8 mouse cellular contexts compared by ENCODE assay signal in genomic region chr10:127665366-127666181, GRCm38 (mm10). TPM values are rescaled to one million over a fixed set of nuclear protein-coding genes. Genes with fewer than 3 reads are reported as not detected.
DNase-seq lines count a peak whose midpoint lies in the region; ATAC-seq and TF ChIP-seq lines count a peak whose summit lies in the region.

No protein-coding gene starts in this region.

- no peaks in the 10 kb centered on the region for H3K9me3 ChIP-seq in heart, embryonic 15.5 days (replicated peaks)
- no peaks in the 10 kb centered on the region for H3K9me3 ChIP-seq in liver, embryonic 13.5 days (replicated peaks)

- H3K36me3 ChIP-seq in thymus, adult 2 months (ENCODE audit: control insufficient read depth, insufficient read depth, low read length), result peaks cover 4% of the 10 kb centered on the region; the same call in 1 of the 2 replicates
- H3K36me3 ChIP-seq in heart, embryonic 15.5 days, result peaks cover 10% of the 10 kb centered on the region; the same call in 1 of the 2 replicates
- H3K36me3 ChIP-seq in liver, embryonic 13.5 days, result peaks cover 9% of the 10 kb centered on the region; the same call in 1 of the 2 replicates

- peak overlapping the region; percentile 61 for H3K4me3 ChIP-seq in thymus, adult 2 months (ENCODE audit: control insufficient read depth, insufficient read depth, low read length)
- peak overlapping the region; percentile 78 for H3K4me3 ChIP-seq in heart, embryonic 15.5 days
- H3K4me3 ChIP-seq in liver, embryonic 13.5 days (replicated peaks), result peak overlapping the region; percentile 55
- H3K4me3 ChIP-seq in olfactory bulb, adult 2 months (ENCODE audit: insufficient read depth, low read depth, low read length), result peak overlapping the region; percentile 64

- peak; percentile 57 to 75 for DNase-seq in adrenal gland, adult (ENCODE audit: inconsistent age in 2 of 2, low spot score in 1 of 2)
- no peak for DNase-seq in adrenal gland, postnatal 4 days (ENCODE audit: low spot score in 2 of 2)
- DNase-seq in thymus, adult 2 months, result peak; percentile 31
- DNase-seq in thymus, postnatal 0 days (ENCODE audit: low spot score), result no peak
- no peak for DNase-seq in liver, embryonic 13.5 days
- no peak for DNase-seq in spleen, postnatal 14 days (ENCODE audit: low spot score in 2 of 2)

- no peaks in the 10 kb centered on the region for H3K27me3 ChIP-seq in thymus, adult 2 months (ENCODE audit: control insufficient read depth, insufficient read depth, low read length)
- H3K27me3 ChIP-seq in heart, embryonic 15.5 days, result no peaks in the 10 kb centered on the region
- peaks cover 86% of the 10 kb centered on the region for H3K27me3 ChIP-seq in liver, embryonic 13.5 days

- WGBS in thymus, adult 2 months, result 22% methylated on average over 14 of the region's 14 CpGs
- 12% methylated on average over 14 of the region's 14 CpGs for WGBS in heart, embryonic 15.5 days
- WGBS in liver, embryonic 13.5 days (ENCODE audit: insufficient replicate concordance), result 5% methylated on average over 14 of the region's 14 CpGs
- 22% methylated on average over 14 of the region's 14 CpGs for WGBS in olfactory bulb, adult 2 months

- H3K9ac ChIP-seq in heart, embryonic 15.5 days, result peak overlapping the region; percentile 89
- peak overlapping the region; percentile 61 for H3K9ac ChIP-seq in liver, embryonic 13.5 days

- no peak for TF ChIP-seq POLR2A in thymus, adult 2 months (IDR thresholded peaks at IDR 0.05; ENCODE audit: control insufficient read depth, extremely low read depth, insufficient read depth, low read length, poor library complexity)
- TF ChIP-seq POLR2A in olfactory bulb, adult 2 months (IDR thresholded peaks at IDR 0.05; ENCODE audit: insufficient read depth, low read depth, low read length), result no peak

- no peak for TF ChIP-seq CTCF in thymus, adult 2 months (IDR thresholded peaks at IDR 0.05; ENCODE audit: borderline replicate concordance, control insufficient read depth, extremely low read depth, insufficient read depth, low read length, poor library complexity)
- no peak for TF ChIP-seq CTCF in olfactory bulb, adult 2 months (IDR thresholded peaks at IDR 0.05; ENCODE audit: insufficient read depth, low read depth, low read length)

- H3K4me1 ChIP-seq in thymus, adult 2 months (replicated peaks; ENCODE audit: control insufficient read depth, insufficient read depth, low read length), result peaks cover 71% of the 10 kb centered on the region
- H3K4me1 ChIP-seq in heart, embryonic 15.5 days (replicated peaks), result peaks cover 77% of the 10 kb centered on the region
- peaks cover 82% of the 10 kb centered on the region for H3K4me1 ChIP-seq in liver, embryonic 13.5 days (replicated peaks)
- peaks cover 75% of the 10 kb centered on the region for H3K4me1 ChIP-seq in olfactory bulb, adult 2 months (ENCODE audit: control insufficient read depth, insufficient read depth, low read length)

- no peak for ATAC-seq in heart, embryonic 15.5 days (replicated peaks; ENCODE audit: insufficient number of reproducible peaks, insufficient read depth, low FRiP score, low read depth)
- ATAC-seq in liver, embryonic 13.5 days (ENCODE audit: low read depth), result no peak

- peak overlapping the region; percentile 54 for H3K27ac ChIP-seq in thymus, adult 2 months (ENCODE audit: control insufficient read depth, insufficient read depth, low read length)
- peak overlapping the region; percentile 99 for H3K27ac ChIP-seq in heart, embryonic 15.5 days
- no peak overlapping the region for H3K27ac ChIP-seq in liver, embryonic 13.5 days
- H3K27ac ChIP-seq in olfactory bulb, adult 2 months (ENCODE audit: insufficient read depth, low read depth, low read length), result peak overlapping the region; percentile 91

- H3K4me2 ChIP-seq in heart, embryonic 15.5 days, result peak overlapping the region; percentile 85
- H3K4me2 ChIP-seq in liver, embryonic 13.5 days, result peak overlapping the region; percentile 76

RNA-seq across cellular contexts. Expression of gene Nemp1, which starts 1.1 kb away (rescaled TPM):
- 10 to 100 TPM; 11.6 to 13.2 TPM for total RNA-seq in adrenal gland, postnatal 4 days (2021)
- polyA plus RNA-seq in thymus, adult 2 months (2012; rRNA removed), result 14.2 and 15.0 TPM in 2 replicates
- 10.6 and 10.9 TPM in 2 replicates for polyA plus RNA-seq in thymus, postnatal 0 days (2015; fragmentation: Nextera tagmentation; extraction: Ambion mirVana)
- 7.8 and 8.9 TPM in 2 replicates for polyA plus RNA-seq in heart, embryonic 15.5 days (2015; fragmentation: Nextera tagmentation; extraction: Ambion mirVana)
- polyA plus RNA-seq in liver, embryonic 13.5 days (2015; fragmentation: Nextera tagmentation; extraction: Ambion mirVana), result 5.0 and 6.3 TPM in 2 replicates
- polyA plus RNA-seq in olfactory bulb, adult 2 months (2012; ENCODE audit: insufficient read depth, insufficient read length, low replicate concordance, missing spikeins), result not detected in 2 replicates

RNA-seq across cellular contexts. Expression of gene Nab2, which starts 2.8 kb away (rescaled TPM):
- total RNA-seq in adrenal gland, postnatal 4 days (2021), result 10 to 100 TPM; 22.8 to 24.4 TPM
- polyA plus RNA-seq in thymus, adult 2 months (2012; rRNA removed), result 69.3 and 79.2 TPM in 2 replicates
- 9.2 and 10.0 TPM in 2 replicates for polyA plus RNA-seq in thymus, postnatal 0 days (2015; fragmentation: Nextera tagmentation; extraction: Ambion mirVana)
- 10.9 and 14.9 TPM in 2 replicates for polyA plus RNA-seq in heart, embryonic 15.5 days (2015; fragmentation: Nextera tagmentation; extraction: Ambion mirVana)
- polyA plus RNA-seq in liver, embryonic 13.5 days (2015; fragmentation: Nextera tagmentation; extraction: Ambion mirVana), result 1.5 and 2.1 TPM in 2 replicates
- polyA plus RNA-seq in olfactory bulb, adult 2 months (2012; ENCODE audit: insufficient read depth, insufficient read length, low replicate concordance, missing spikeins), result not detected in 2 replicates

RNA-seq across cellular contexts. Expression of gene Stat6, which starts 22.8 kb away (rescaled TPM):
- 10 to 100 TPM; 72.7 to 78.0 TPM for total RNA-seq in adrenal gland, postnatal 4 days (2021)
- polyA plus RNA-seq in thymus, adult 2 months (2012; rRNA removed), result 168 and 185 TPM in 2 replicates
- polyA plus RNA-seq in thymus, postnatal 0 days (2015; fragmentation: Nextera tagmentation; extraction: Ambion mirVana), result 38.4 and 47.9 TPM in 2 replicates
- 26.2 and 33.5 TPM in 2 replicates for polyA plus RNA-seq in heart, embryonic 15.5 days (2015; fragmentation: Nextera tagmentation; extraction: Ambion mirVana)
- polyA plus RNA-seq in liver, embryonic 13.5 days (2015; fragmentation: Nextera tagmentation; extraction: Ambion mirVana), result 12.3 and 15.5 TPM in 2 replicates
- polyA plus RNA-seq in olfactory bulb, adult 2 months (2012; ENCODE audit: insufficient read depth, insufficient read length, low replicate concordance, missing spikeins), result not detected in 2 replicates

RNA-seq across cellular contexts. Expression of gene Myo1a, which starts 39.4 kb away (rescaled TPM):
- total RNA-seq in adrenal gland, postnatal 4 days (2021), result 1 to 10 TPM; 1.6 to 2.1 TPM
- polyA plus RNA-seq in thymus, adult 2 months (2012; rRNA removed), result 1.6 and 1.8 TPM in 2 replicates
- 0.62 and 0.68 TPM in 2 replicates for polyA plus RNA-seq in thymus, postnatal 0 days (2015; fragmentation: Nextera tagmentation; extraction: Ambion mirVana)
- 0.25 and 0.29 TPM in 2 replicates for polyA plus RNA-seq in heart, embryonic 15.5 days (2015; fragmentation: Nextera tagmentation; extraction: Ambion mirVana)
- 0.17 TPM in 2 replicates for polyA plus RNA-seq in liver, embryonic 13.5 days (2015; fragmentation: Nextera tagmentation; extraction: Ambion mirVana)
- polyA plus RNA-seq in olfactory bulb, adult 2 months (2012; ENCODE audit: insufficient read depth, insufficient read length, low replicate concordance, missing spikeins), result not detected in 2 replicates

RNA-seq across cellular contexts. Expression of gene Lrp1, which starts 44.6 kb away (rescaled TPM):
- 100 to 1,000 TPM; 283 to 301 TPM for total RNA-seq in adrenal gland, postnatal 4 days (2021)
- polyA plus RNA-seq in thymus, adult 2 months (2012; rRNA removed), result 35.3 and 40.3 TPM in 2 replicates
- 8.0 and 8.6 TPM in 2 replicates for polyA plus RNA-seq in thymus, postnatal 0 days (2015; fragmentation: Nextera tagmentation; extraction: Ambion mirVana)
- polyA plus RNA-seq in heart, embryonic 15.5 days (2015; fragmentation: Nextera tagmentation; extraction: Ambion mirVana), result 31.2 and 43.1 TPM in 2 replicates
- 15.1 and 16.9 TPM in 2 replicates for polyA plus RNA-seq in liver, embryonic 13.5 days (2015; fragmentation: Nextera tagmentation; extraction: Ambion mirVana)
- polyA plus RNA-seq in olfactory bulb, adult 2 months (2012; ENCODE audit: insufficient read depth, insufficient read length, low replicate concordance, missing spikeins), result 404 and 471 TPM in 2 replicates

Comparison
In these comparisons a context has a peak if more than half of its experiments do, and no peak if none do; other contexts are left out.
1. DNase-seq: peak in adrenal gland, adult (2 of 2) and thymus, adult 2 months (single experiment); none in adrenal gland, postnatal 4 days (0 of 2), thymus, postnatal 0 days (single experiment), liver, embryonic 13.5 days (single experiment) and spleen, postnatal 14 days (0 of 2).
2. Peak in every context shown above with its lines, with median percentiles within 50 percentile points of each other: H3K4me3 ChIP-seq.